Mouse (Mus musculus) liver, embryonic 14 days (tissue): Measurements from ENCODE around the gene Mmd. TPM values are rescaled to one million over a fixed set of nuclear protein-coding genes. Genes with fewer than 3 reads are reported as not detected.

Source experiments
- polyA plus RNA-seq: library from polyadenylated mRNA; depleted of rRNA; stranded (reverse); fragments of >200 nt; gene quantifications from 2 replicates; pipeline ENCODE4 v1.2.3, GENCODE M21; 2012; rRNA removed

The Mmd gene
- polyA plus RNA-seq, result 4.5 and 5.6 TPM in 2 replicates

DNA sequence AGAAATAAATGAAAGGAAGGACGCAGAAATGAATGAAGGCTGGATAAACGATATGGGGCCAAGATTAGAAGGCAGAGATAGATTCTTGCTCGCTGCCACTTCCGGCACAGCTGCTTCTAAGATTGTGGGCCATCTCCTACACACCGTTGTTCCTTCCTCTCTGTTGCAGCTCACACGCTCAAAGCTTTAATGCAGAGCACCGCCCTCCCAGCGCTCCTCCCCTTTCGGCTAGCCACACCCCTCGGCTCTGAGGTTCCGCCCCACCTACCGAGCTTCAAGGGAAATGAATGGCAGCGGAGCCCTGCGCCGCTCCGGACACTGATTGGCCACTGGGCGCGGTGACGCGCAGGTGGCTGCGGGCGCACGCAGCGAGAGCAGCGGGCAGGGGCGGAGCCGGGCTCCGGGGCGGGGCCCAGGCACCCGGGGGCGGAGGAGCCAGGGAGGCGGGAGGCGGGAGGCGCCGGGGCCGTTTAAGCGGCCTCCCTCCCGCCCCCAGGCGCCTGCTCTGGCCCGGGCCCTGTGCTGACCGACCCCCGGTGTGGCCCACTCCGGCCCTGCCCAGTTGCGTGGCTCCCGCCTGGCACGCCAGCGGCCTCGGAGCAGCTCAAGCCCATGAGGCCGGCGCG, at the start of gene Mmd:
Mmd (plus strand) TSS at position 432 of the 626 bp plus-strand sequence.

Other genes starting within 250 kb of the Mmd start
- 4.8 and 5.4 TPM in 2 replicates for gene Pctp, start 246.6 kb upstream of the Mmd start, polyA plus RNA-seq
- gene Tmem100, start 219.1 kb upstream of the Mmd start, polyA plus RNA-seq, result 0.12 and 0.20 TPM in 2 replicates
- 1.1 and 1.2 TPM in 2 replicates for gene Gm45716, start 61.8 kb upstream of the Mmd start, polyA plus RNA-seq
- 2.2 and 3.5 TPM in 2 replicates for gene Hlf, start 141.4 kb downstream of the Mmd start, polyA plus RNA-seq